11 mouse cellular contexts compared by ENCODE assay signal in genomic region chr2:109578870-109579310, GRCm38 (mm10).
DNase-seq lines count a peak whose midpoint lies in the region; ATAC-seq and TF ChIP-seq lines count a peak whose summit lies in the region.
"Had no signal": no experiment of that assay in that cellular context is flagged by ENCODE, and none has a peak within 500 bp of the region (broad histone marks: within the 10 kb centered on the region; RNA-seq: fewer than 3 reads in every experiment).

No protein-coding gene starts in this region.

- no peaks in the 10 kb centered on the region for H3K9me3 ChIP-seq in kidney, postnatal 0 days (replicated peaks; ENCODE audit: low read length)
- no peaks in the 10 kb centered on the region for H3K9me3 ChIP-seq in embryonic facial prominence, embryonic 14.5 days (ENCODE audit: control insufficient read depth, low read length)
- no peaks in the 10 kb centered on the region for H3K9me3 ChIP-seq in hindbrain, embryonic 16.5 days (ENCODE audit: control insufficient read depth, low read length)
- H3K9me3 ChIP-seq in neural tube, embryonic 15.5 days (replicated peaks) = no peaks in the 10 kb centered on the region
- H3K9me3 ChIP-seq: G1E had no signal

- no peaks in the 10 kb centered on the region for H3K36me3 ChIP-seq in kidney, postnatal 0 days (ENCODE audit: insufficient read depth, low read length)
- no peaks in the 10 kb centered on the region for H3K36me3 ChIP-seq in embryonic facial prominence, embryonic 14.5 days (ENCODE audit: control insufficient read depth, insufficient read depth, low read length)
- H3K36me3 ChIP-seq in hindbrain, embryonic 16.5 days (ENCODE audit: control insufficient read depth, insufficient read depth, low read length) = no peaks in the 10 kb centered on the region
- H3K36me3 ChIP-seq in neural tube, embryonic 15.5 days = no peaks in the 10 kb centered on the region
- H3K36me3 ChIP-seq: G1E had no signal

- no peaks in the 10 kb centered on the region for H3K27me3 ChIP-seq in kidney, postnatal 0 days (ENCODE audit: insufficient read depth, low read length)
- no peaks in the 10 kb centered on the region for H3K27me3 ChIP-seq in embryonic facial prominence, embryonic 14.5 days (replicated peaks; ENCODE audit: control insufficient read depth, insufficient read depth, low read length)
- no peaks in the 10 kb centered on the region for H3K27me3 ChIP-seq in hindbrain, embryonic 16.5 days (replicated peaks; ENCODE audit: control insufficient read depth, insufficient read depth, low read length)
- H3K27me3 ChIP-seq in neural tube, embryonic 15.5 days (replicated peaks) = no peaks in the 10 kb centered on the region

- WGBS in kidney, postnatal 0 days = 2% methylated on average over 6 of the region's 6 CpGs
- 11% methylated on average over 6 of the region's 6 CpGs for WGBS in embryonic facial prominence, embryonic 14.5 days
- 11% methylated on average over 6 of the region's 6 CpGs for WGBS in hindbrain, embryonic 16.5 days
- 3% methylated on average over 6 of the region's 6 CpGs for WGBS in neural tube, embryonic 15.5 days

- H3K4me2 ChIP-seq in kidney, postnatal 0 days (ENCODE audit: low read length) = no peak overlapping the region
- H3K4me2 ChIP-seq in embryonic facial prominence, embryonic 14.5 days (ENCODE audit: low read depth, low read length) = peak overlapping the region; percentile 31; the same call in 1 of the 2 replicates
- no peak overlapping the region; the same call in 1 of the 2 replicates for H3K4me2 ChIP-seq in hindbrain, embryonic 16.5 days (ENCODE audit: low read length)
- H3K4me2 ChIP-seq in neural tube, embryonic 15.5 days = no peak overlapping the region

- DNase-seq in kidney, postnatal 0 days (ENCODE audit: low spot score) = peak; percentile 33
- DNase-seq in kidney, adult 11 months = no peak
- DNase-seq in embryonic facial prominence, embryonic 14.5 days (ENCODE audit: low spot score) = peak; percentile 50
- DNase-seq in cerebellum, postnatal 14 days = no peak
- DNase-seq in urinary bladder, adult 2 months (ENCODE audit: low spot score) = no peak
- DNase-seq: cerebellum, adult 9-10 months had no signal

- no peak for ATAC-seq in kidney, postnatal 0 days (replicated peaks; ENCODE audit: low FRiP score, low read depth)
- ATAC-seq in embryonic facial prominence, embryonic 14.5 days (ENCODE audit: low read depth) = peak; percentile 92
- peak; percentile 50 for ATAC-seq in hindbrain, embryonic 16.5 days
- 0 out of 2 replicates have a peak, but pooled peaks have one; percentile 50 for ATAC-seq in neural tube, embryonic 15.5 days (ENCODE audit: low FRiP score)
- ATAC-seq in megakaryocyte progenitor cell, adult 5-6 weeks (replicated peaks; ENCODE audit: poor library complexity) = no peak

- no peak overlapping the region for H3K9ac ChIP-seq in kidney, postnatal 0 days (ENCODE audit: low read depth, low read length)
- H3K9ac ChIP-seq in embryonic facial prominence, embryonic 14.5 days (ENCODE audit: low read depth, low read length) = no peak overlapping the region
- H3K9ac ChIP-seq in hindbrain, embryonic 16.5 days (ENCODE audit: low read depth, low read length) = no peak overlapping the region
- H3K9ac ChIP-seq in neural tube, embryonic 15.5 days (replicated peaks) = no peak overlapping the region

- no peaks in the 10 kb centered on the region for H3K4me1 ChIP-seq in kidney, postnatal 0 days (replicated peaks; ENCODE audit: insufficient read depth, low read length)
- H3K4me1 ChIP-seq in embryonic facial prominence, embryonic 14.5 days (ENCODE audit: control insufficient read depth, insufficient read depth, low read length) = no peaks in the 10 kb centered on the region; the same call in 1 of the 2 replicates
- no peaks in the 10 kb centered on the region; the same call in 1 of the 2 replicates for H3K4me1 ChIP-seq in hindbrain, embryonic 16.5 days (ENCODE audit: control insufficient read depth, insufficient read depth, low read depth, low read length)
- H3K4me1 ChIP-seq in neural tube, embryonic 15.5 days = no peaks in the 10 kb centered on the region

- H3K4me3 ChIP-seq in kidney, postnatal 0 days (replicated peaks; ENCODE audit: low read depth, low read length) = no peak overlapping the region
- H3K4me3 ChIP-seq in embryonic facial prominence, embryonic 14.5 days (ENCODE audit: low read depth, low read length) = no peak overlapping the region
- H3K4me3 ChIP-seq in hindbrain, embryonic 16.5 days (ENCODE audit: low read length) = no peak overlapping the region
- H3K4me3 ChIP-seq in neural tube, embryonic 15.5 days (replicated peaks) = no peak overlapping the region

- no peak for TF ChIP-seq CTCF in kidney, postnatal 0 days (IDR thresholded peaks at IDR 0.05; ENCODE audit: low read depth)

- H3K27ac ChIP-seq in kidney, postnatal 0 days = no peak overlapping the region
- H3K27ac ChIP-seq in embryonic facial prominence, embryonic 14.5 days (replicated peaks; ENCODE audit: low read depth, low read length) = no peak overlapping the region
- H3K27ac ChIP-seq in hindbrain, embryonic 16.5 days (ENCODE audit: low read depth, low read length) = no peak overlapping the region
- no peak overlapping the region for H3K27ac ChIP-seq in neural tube, embryonic 15.5 days (replicated peaks)
- H3K27ac ChIP-seq: macrophage had no signal

Comparison
In these comparisons a context has a peak if more than half of its experiments do, and no peak if none do; other contexts are left out.
1. DNase-seq: peak in kidney, postnatal 0 days (single experiment) and embryonic facial prominence, embryonic 14.5 days (single experiment); none in kidney, adult 11 months (single experiment), cerebellum, postnatal 14 days (0 of 2) and urinary bladder, adult 2 months (single experiment).
2. ATAC-seq: peak in embryonic facial prominence, embryonic 14.5 days (single experiment), hindbrain, embryonic 16.5 days (single experiment) and neural tube, embryonic 15.5 days (single experiment); none in kidney, postnatal 0 days (single experiment) and megakaryocyte progenitor cell, adult 5-6 weeks (single experiment).